In genomic region chr13:13576469-13577205, GRCm38 (mm10) we compare ENCODE assay signal across 11 mouse cellular contexts. TPM values are rescaled to one million over a fixed set of nuclear protein-coding genes. Genes with fewer than 3 reads are reported as not detected.
DNase-seq lines count a peak whose midpoint lies in the region; ATAC-seq and TF ChIP-seq lines count a peak whose summit lies in the region.
"Had no signal": no experiment of that assay in that cellular context is flagged by ENCODE, and none has a peak within 500 bp of the region (broad histone marks: within the 10 kb centered on the region; RNA-seq: fewer than 3 reads in every experiment).

No protein-coding gene starts in this region.

- intact Hi-C loops in heart, postnatal 10 days (cut with DNase I), result no loop called here

- TF ChIP-seq POLR2A in lung, adult 2 months (IDR thresholded peaks at IDR 0.05; ENCODE audit: borderline replicate concordance, extremely low read depth, low read depth, low read length), result no peak

- no peak overlapping the region for H3K9ac ChIP-seq in lung, embryonic 15.5 days
- H3K9ac ChIP-seq in hindbrain, embryonic 13.5 days, result no peak overlapping the region

- no peak overlapping the region for H3K4me3 ChIP-seq in lung, embryonic 15.5 days
- H3K4me3 ChIP-seq in lung, adult 2 months (replicated peaks; ENCODE audit: extremely low read depth, low read depth, low read length), result no peak overlapping the region
- H3K4me3 ChIP-seq in hindbrain, embryonic 13.5 days, result no peak overlapping the region

- ATAC-seq in lung, embryonic 15.5 days (ENCODE audit: borderline replicate concordance, extremely low read depth, low FRiP score, low TSS enrichment), result peak; percentile 52; the same call in 1 of the 2 replicates
- ATAC-seq in hindbrain, embryonic 13.5 days (ENCODE audit: low FRiP score), result peak; percentile 81

- H3K4me2 ChIP-seq in lung, embryonic 15.5 days, result no peak overlapping the region
- H3K4me2 ChIP-seq in hindbrain, embryonic 13.5 days, result 0 out of 2 replicates have a peak overlapping the region, but pooled peaks have one; percentile 4

- H3K36me3 ChIP-seq in lung, embryonic 15.5 days, result no peaks in the 10 kb centered on the region
- H3K36me3 ChIP-seq in hindbrain, embryonic 13.5 days, result no peaks in the 10 kb centered on the region

- H3K27ac ChIP-seq in lung, embryonic 15.5 days, result no peak overlapping the region
- peak overlapping the region; percentile 15; the same call in 1 of the 2 replicates for H3K27ac ChIP-seq in hindbrain, embryonic 13.5 days

- H3K9me3 ChIP-seq in lung, embryonic 15.5 days, result no peaks in the 10 kb centered on the region
- no peaks in the 10 kb centered on the region for H3K9me3 ChIP-seq in hindbrain, embryonic 13.5 days

- peaks cover 45% of the 10 kb centered on the region for H3K4me1 ChIP-seq in lung, embryonic 15.5 days
- no peaks in the 10 kb centered on the region; the same call in 1 of the 2 replicates for H3K4me1 ChIP-seq in lung, adult 2 months (ENCODE audit: control insufficient read depth, insufficient read depth, low read length)
- H3K4me1 ChIP-seq in hindbrain, embryonic 13.5 days (replicated peaks), result peaks cover 25% of the 10 kb centered on the region

- 46% methylated on average over 8 of the region's 8 CpGs for WGBS in lung, embryonic 15.5 days
- 43% methylated on average over 8 of the region's 8 CpGs for WGBS in lung, adult 2 months
- WGBS in hindbrain, embryonic 13.5 days, result 38% methylated on average over 8 of the region's 8 CpGs

- no peak for TF ChIP-seq CTCF in lung, adult 2 months (IDR thresholded peaks at IDR 0.05; ENCODE audit: insufficient read depth, low read length)

- H3K27me3 ChIP-seq in lung, embryonic 15.5 days, result no peaks in the 10 kb centered on the region
- H3K27me3 ChIP-seq in hindbrain, embryonic 13.5 days, result no peaks in the 10 kb centered on the region

- peak; percentile 92 for DNase-seq in heart, adult 11 months
- no peak for DNase-seq in heart, postnatal 10 days
- no peak for DNase-seq in lung, adult 2 months
- peak; percentile 67 for DNase-seq in retina, postnatal 1 day
- DNase-seq in ovary, postnatal 10 days (ENCODE audit: low spot score), result no peak
- DNase-seq in cerebellum, adult 9-10 months, result no peak
- DNase-seq: cerebellum, adult 2 months; gastrocnemius, postnatal 14 days; right cerebral cortex, postnatal 25 days had no signal

RNA-seq across cellular contexts. Expression of gene Lyst, which starts 13.6 kb away (rescaled TPM):
- total RNA-seq in heart, postnatal 10 days (2021), result 10 to 100 TPM; 12.0 to 15.1 TPM
- 4.9 and 5.3 TPM in 2 replicates for polyA plus RNA-seq in lung, embryonic 15.5 days (2015; fragmentation: Nextera tagmentation; extraction: Ambion mirVana)
- polyA plus RNA-seq in lung, adult 2 months (2012; rRNA removed), result 4.7 and 7.2 TPM in 2 replicates
- polyA plus RNA-seq in hindbrain, embryonic 13.5 days (2015; fragmentation: Nextera tagmentation; extraction: Ambion mirVana), result 6.5 and 7.6 TPM in 2 replicates

Comparison
In these comparisons a context has a peak if more than half of its experiments do, and no peak if none do; other contexts are left out.
1. DNase-seq: peak in heart, adult 11 months (single experiment) and retina, postnatal 1 day (single experiment); none in heart, postnatal 10 days (0 of 2), lung, adult 2 months (single experiment), ovary, postnatal 10 days (single experiment) and cerebellum, adult 9-10 months (single experiment).